Mouse (Mus musculus) A20 (cell line): ENCODE results near the gene Tenm2.

ENCODE experiments used
- DNase-seq: peaks from one replicate; pipeline ENCODE4 v3.0.0-alpha.2; 2011; ENCODE audit warnings: low read depth, low spot score

The Tenm2 gene

DNA sequence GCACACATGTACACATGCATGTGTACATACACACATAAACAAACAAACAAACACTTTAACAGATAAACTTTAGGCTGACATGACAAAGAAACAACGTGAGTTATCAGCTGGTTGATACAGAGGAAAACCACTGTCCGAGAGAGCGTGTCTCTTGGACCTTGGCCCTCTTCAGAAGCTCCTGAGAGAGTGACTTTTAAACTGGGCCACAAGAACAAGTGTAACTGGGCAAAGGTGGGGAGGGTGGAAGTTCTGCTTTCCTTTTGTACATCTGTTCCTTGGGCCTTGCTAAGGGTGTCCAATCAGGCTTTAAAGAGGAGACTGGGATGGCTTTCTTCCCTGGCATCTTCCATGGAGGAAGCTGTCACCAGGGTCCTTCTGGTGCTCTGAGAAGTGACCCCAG is 1276.5 kb downstream of the Tenm2 start:
- no peak for DNase-seq
